Mouse (Mus musculus): ENCODE results near the gene Pcp4. TPM values are rescaled to one million over a fixed set of nuclear protein-coding genes. Genes with fewer than 3 reads are reported as not detected.

The Pcp4 gene
- polyA plus RNA-seq, 1 experiment from 2014 or later = 92.0 TPM

- 79% methylated on average over 8 of the region's 8 CpGs for WGBS
- Histone ChIP-seq H3K4me3 (ENCODE audit: low read depth, low read length) (no peak overlapping the region), H3K4me1 (replicated peaks; ENCODE audit: control insufficient read depth, insufficient read depth, low read length) (no peaks in the 10 kb centered on the region), H3K9me3 (ENCODE audit: control insufficient read depth, low read length) (no peaks in the 10 kb centered on the region), H3K9ac (ENCODE audit: low read depth, low read length) (no peak overlapping the region), H3K4me2 (replicated peaks; ENCODE audit: low read depth, low read length) (no peak overlapping the region), H3K36me3 (ENCODE audit: control insufficient read depth, insufficient read depth, low read length) (no peaks in the 10 kb centered on the region), H3K27ac (ENCODE audit: low read depth, low read length) (no peak overlapping the region), H3K27me3 (ENCODE audit: control insufficient read depth, insufficient read depth, low read length) (no peaks in the 10 kb centered on the region)
- no peak for ATAC-seq (ENCODE audit: low FRiP score)
- DNase-seq (ENCODE audit: low spot score) = no peak
Measured at GRCm38 (mm10) chr16:96533710-96534109, 66.3 kb downstream of the Pcp4 start.

DNA sequence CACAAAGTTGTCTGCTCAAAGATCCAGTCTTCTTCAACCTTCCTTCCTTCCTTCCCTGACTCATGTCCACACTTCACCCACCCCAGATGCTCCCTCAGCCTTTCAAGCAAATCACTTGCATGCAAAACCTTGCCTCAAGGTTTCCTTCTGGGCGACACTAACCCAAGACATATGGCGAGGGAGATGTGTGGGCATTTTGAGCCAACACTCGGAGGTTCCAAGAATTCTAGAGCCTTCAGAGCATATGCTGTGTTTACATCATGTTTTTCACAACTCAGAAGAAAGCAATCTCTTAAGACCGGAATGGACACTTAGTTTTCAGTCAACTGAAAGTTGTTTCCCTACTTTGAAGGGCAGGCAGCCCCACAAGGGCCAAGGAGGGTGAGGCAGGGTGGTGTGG, 67.9 kb downstream of the Pcp4 start:
- WGBS = 87% methylated on average over 4 of the region's 4 CpGs
- no peaks in the 10 kb centered on the region for H3K27me3 ChIP-seq (ENCODE audit: control insufficient read depth, insufficient read depth, low read length)
- no peak overlapping the region for H3K4me2 ChIP-seq (replicated peaks; ENCODE audit: low read depth, low read length)
- H3K4me1 ChIP-seq (replicated peaks; ENCODE audit: control insufficient read depth, insufficient read depth, low read length) = no peaks in the 10 kb centered on the region
- no peaks in the 10 kb centered on the region for H3K9me3 ChIP-seq (ENCODE audit: control insufficient read depth, low read length)
- H3K9ac ChIP-seq (ENCODE audit: low read depth, low read length) = no peak overlapping the region
- ATAC-seq (ENCODE audit: low FRiP score) (no peak), DNase-seq (ENCODE audit: low spot score) (no peak)
- H3K27ac ChIP-seq (ENCODE audit: low read depth, low read length) = no peak overlapping the region
- H3K36me3 ChIP-seq (ENCODE audit: control insufficient read depth, insufficient read depth, low read length) = no peaks in the 10 kb centered on the region
- H3K4me3 ChIP-seq (ENCODE audit: low read depth, low read length) = no peak overlapping the region

- DNase-seq (ENCODE audit: low spot score) (no peak), ATAC-seq (ENCODE audit: low FRiP score) (no peak)
- Histone ChIP-seq H3K4me2 (replicated peaks; ENCODE audit: low read depth, low read length) (no peak overlapping the region), H3K27me3 (ENCODE audit: control insufficient read depth, insufficient read depth, low read length) (no peaks in the 10 kb centered on the region), H3K36me3 (ENCODE audit: control insufficient read depth, insufficient read depth, low read length) (no peaks in the 10 kb centered on the region), H3K27ac (ENCODE audit: low read depth, low read length) (no peak overlapping the region), H3K9ac (ENCODE audit: low read depth, low read length) (no peak overlapping the region), H3K4me1 (replicated peaks; ENCODE audit: control insufficient read depth, insufficient read depth, low read length) (no peaks in the 10 kb centered on the region), H3K4me3 (ENCODE audit: low read depth, low read length) (no peak overlapping the region), H3K9me3 (ENCODE audit: control insufficient read depth, low read length) (no peaks in the 10 kb centered on the region)
Measured at GRCm38 (mm10) chr16:96536426-96536825, 69.0 kb downstream of the Pcp4 start.

DNA sequence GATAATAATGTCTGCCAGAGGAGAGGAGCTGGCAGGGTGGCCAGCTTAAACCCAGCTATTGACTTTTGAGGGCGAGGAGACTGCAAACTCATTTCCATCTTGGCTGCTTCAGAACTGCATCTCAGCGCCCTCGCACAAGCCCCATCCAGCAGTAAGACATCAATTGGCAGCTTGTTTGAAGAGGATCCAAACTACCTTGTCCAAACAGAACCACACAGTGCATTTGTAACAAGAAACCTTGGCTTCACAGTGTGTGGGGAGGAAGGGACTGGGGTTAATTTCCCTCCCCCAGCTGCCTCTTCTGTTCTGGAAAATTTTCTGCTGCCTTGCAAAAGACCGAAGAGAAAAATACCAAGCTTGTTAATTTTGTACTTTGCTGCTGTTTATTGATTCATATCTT, 71.7 kb downstream of the Pcp4 start:
- no peaks in the 10 kb centered on the region for H3K4me1 ChIP-seq (replicated peaks; ENCODE audit: control insufficient read depth, insufficient read depth, low read length)
- no peak overlapping the region for H3K9ac ChIP-seq (ENCODE audit: low read depth, low read length)
- DNase-seq (ENCODE audit: low spot score) = no peak
- H3K36me3 ChIP-seq (ENCODE audit: control insufficient read depth, insufficient read depth, low read length) = no peaks in the 10 kb centered on the region
- ATAC-seq (ENCODE audit: low FRiP score) = no peak
- H3K9me3 ChIP-seq (ENCODE audit: control insufficient read depth, low read length) = no peaks in the 10 kb centered on the region
- no peak overlapping the region for H3K4me3 ChIP-seq (ENCODE audit: low read depth, low read length)
- H3K27me3 ChIP-seq (ENCODE audit: control insufficient read depth, insufficient read depth, low read length) = no peaks in the 10 kb centered on the region
- H3K27ac ChIP-seq (ENCODE audit: low read depth, low read length) = no peak overlapping the region
- no peak overlapping the region for H3K4me2 ChIP-seq (replicated peaks; ENCODE audit: low read depth, low read length)
- 58% methylated on average over 4 of the region's 4 CpGs for WGBS

GRCm38 (mm10) chr16:96541056-96541455, 73.7 kb downstream of the Pcp4 start:
- Histone ChIP-seq H3K36me3 (ENCODE audit: control insufficient read depth, insufficient read depth, low read length) (no peaks in the 10 kb centered on the region), H3K4me2 (replicated peaks; ENCODE audit: low read depth, low read length) (no peak overlapping the region), H3K9ac (ENCODE audit: low read depth, low read length) (no peak overlapping the region), H3K27me3 (ENCODE audit: control insufficient read depth, insufficient read depth, low read length) (no peaks in the 10 kb centered on the region), H3K4me1 (replicated peaks; ENCODE audit: control insufficient read depth, insufficient read depth, low read length) (no peaks in the 10 kb centered on the region), H3K9me3 (ENCODE audit: control insufficient read depth, low read length) (no peaks in the 10 kb centered on the region), H3K27ac (ENCODE audit: low read depth, low read length) (no peak overlapping the region), H3K4me3 (ENCODE audit: low read depth, low read length) (no peak overlapping the region)
- no peak for DNase-seq (ENCODE audit: low spot score)
- 72% methylated on average over 2 of the region's 2 CpGs for WGBS
- ATAC-seq (ENCODE audit: low FRiP score) = no peak

DNA sequence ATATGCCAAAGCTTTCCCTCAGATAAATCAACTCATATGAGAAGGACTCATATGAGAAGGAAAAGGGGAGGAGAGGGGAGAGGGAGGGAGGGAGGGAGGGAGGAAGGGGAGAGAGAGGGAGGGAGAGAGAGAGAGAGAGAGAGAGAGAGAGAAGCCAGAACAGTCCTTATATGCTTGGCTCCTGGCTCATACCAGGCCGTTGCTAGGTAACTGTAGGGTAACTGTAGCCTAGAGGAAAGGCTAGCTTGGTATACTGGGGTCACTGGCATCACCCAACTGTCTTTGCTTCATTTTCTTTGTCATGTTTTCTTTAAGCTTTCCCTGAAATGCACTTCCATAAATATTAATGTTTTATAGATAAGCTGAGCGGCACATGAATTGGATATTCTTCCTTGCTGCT, 85.3 kb downstream of the Pcp4 start:
- H3K9me3 ChIP-seq (ENCODE audit: control insufficient read depth, low read length) = no peaks in the 10 kb centered on the region
- H3K27ac ChIP-seq (ENCODE audit: low read depth, low read length) = no peak overlapping the region
- no peak overlapping the region for H3K4me2 ChIP-seq (replicated peaks; ENCODE audit: low read depth, low read length)
- H3K4me1 ChIP-seq (replicated peaks; ENCODE audit: control insufficient read depth, insufficient read depth, low read length) = no peaks in the 10 kb centered on the region
- no peak overlapping the region for H3K4me3 ChIP-seq (ENCODE audit: low read depth, low read length)
- H3K9ac ChIP-seq (ENCODE audit: low read depth, low read length) = no peak overlapping the region
- H3K27me3 ChIP-seq (ENCODE audit: control insufficient read depth, insufficient read depth, low read length) = no peaks in the 10 kb centered on the region
- no peak for ATAC-seq (ENCODE audit: low FRiP score)
- no peaks in the 10 kb centered on the region for H3K36me3 ChIP-seq (ENCODE audit: control insufficient read depth, insufficient read depth, low read length)
- DNase-seq (ENCODE audit: low spot score) = no peak
- 86% methylated on average over 2 of the region's 2 CpGs for WGBS

GRCm38 (mm10) chr16:96555412-96555811, 88.0 kb downstream of the Pcp4 start:
- Histone ChIP-seq H3K9me3 (ENCODE audit: control insufficient read depth, low read length) (no peaks in the 10 kb centered on the region), H3K36me3 (ENCODE audit: control insufficient read depth, insufficient read depth, low read length) (no peaks in the 10 kb centered on the region), H3K4me2 (replicated peaks; ENCODE audit: low read depth, low read length) (no peak overlapping the region), H3K4me1 (replicated peaks; ENCODE audit: control insufficient read depth, insufficient read depth, low read length) (no peaks in the 10 kb centered on the region), H3K27ac (ENCODE audit: low read depth, low read length) (no peak overlapping the region), H3K9ac (ENCODE audit: low read depth, low read length) (no peak overlapping the region), H3K4me3 (ENCODE audit: low read depth, low read length) (no peak overlapping the region), H3K27me3 (ENCODE audit: control insufficient read depth, insufficient read depth, low read length) (no peaks in the 10 kb centered on the region)
- no peak for DNase-seq (ENCODE audit: low spot score)
- ATAC-seq (ENCODE audit: low FRiP score) = no peak
- 79% methylated on average over 4 of the region's 4 CpGs for WGBS

DNA sequence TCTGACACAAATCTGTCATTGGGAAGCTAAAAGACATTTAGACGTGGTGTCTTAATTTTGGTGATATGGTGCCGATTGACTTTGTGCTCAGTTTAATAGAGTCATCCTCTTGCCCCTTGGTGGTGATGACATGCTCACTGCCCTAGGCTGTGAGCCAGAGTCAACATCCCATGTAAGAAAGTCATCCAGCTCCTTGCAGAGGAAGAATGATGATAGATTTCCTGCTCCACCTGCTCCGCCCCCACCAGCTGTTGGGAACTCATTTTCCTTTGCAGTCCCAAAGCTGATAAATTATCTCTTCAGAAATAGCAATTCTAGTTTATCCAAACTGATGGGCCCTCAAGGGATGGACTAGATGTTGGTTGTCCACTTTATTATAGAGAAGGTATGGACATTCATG, 89.2 kb downstream of the Pcp4 start:
- Histone ChIP-seq H3K27ac (ENCODE audit: low read depth, low read length) (no peak overlapping the region), H3K4me3 (ENCODE audit: low read depth, low read length) (no peak overlapping the region), H3K36me3 (ENCODE audit: control insufficient read depth, insufficient read depth, low read length) (no peaks in the 10 kb centered on the region), H3K4me2 (replicated peaks; ENCODE audit: low read depth, low read length) (no peak overlapping the region), H3K9ac (ENCODE audit: low read depth, low read length) (no peak overlapping the region), H3K27me3 (ENCODE audit: control insufficient read depth, insufficient read depth, low read length) (no peaks in the 10 kb centered on the region), H3K9me3 (ENCODE audit: control insufficient read depth, low read length) (no peaks in the 10 kb centered on the region), H3K4me1 (replicated peaks; ENCODE audit: control insufficient read depth, insufficient read depth, low read length) (no peaks in the 10 kb centered on the region)
- WGBS = 78% methylated on average over 3 of the region's 3 CpGs
- ATAC-seq (ENCODE audit: low FRiP score) (no peak), DNase-seq (ENCODE audit: low spot score) (no peak)

DNA sequence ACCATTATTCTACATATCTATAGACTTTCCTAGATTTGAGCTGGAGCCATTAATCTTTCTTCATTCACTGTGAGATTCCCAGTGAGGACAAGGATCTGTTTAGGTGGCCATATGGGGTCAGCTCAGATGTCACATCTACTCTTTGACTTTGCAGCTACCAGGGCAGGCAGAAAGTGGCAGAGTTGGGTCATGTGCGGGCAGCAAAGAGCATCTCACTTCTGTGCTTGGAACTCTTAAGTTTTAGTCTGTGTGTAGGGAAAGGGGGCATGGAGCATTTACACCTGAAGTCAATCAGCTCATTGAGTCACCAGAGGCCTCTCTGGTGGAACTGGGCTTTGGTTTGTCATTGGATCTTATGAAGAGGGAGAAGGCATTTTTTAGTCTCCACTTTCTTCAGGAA, 90.9 kb downstream of the Pcp4 start:
- no peaks in the 10 kb centered on the region for H3K9me3 ChIP-seq (ENCODE audit: control insufficient read depth, low read length)
- H3K9ac ChIP-seq (ENCODE audit: low read depth, low read length) = no peak overlapping the region
- H3K27me3 ChIP-seq (ENCODE audit: control insufficient read depth, insufficient read depth, low read length) = no peaks in the 10 kb centered on the region
- H3K27ac ChIP-seq (ENCODE audit: low read depth, low read length) = no peak overlapping the region
- WGBS = 85% methylated on average over 1 of the region's 1 CpGs
- no peak for ATAC-seq (ENCODE audit: low FRiP score)
- H3K4me3 ChIP-seq (ENCODE audit: low read depth, low read length) = no peak overlapping the region
- no peak overlapping the region for H3K4me2 ChIP-seq (replicated peaks; ENCODE audit: low read depth, low read length)
- H3K36me3 ChIP-seq (ENCODE audit: control insufficient read depth, insufficient read depth, low read length) = no peaks in the 10 kb centered on the region
- H3K4me1 ChIP-seq (replicated peaks; ENCODE audit: control insufficient read depth, insufficient read depth, low read length) = peaks cover 3% of the 10 kb centered on the region; the same call in 1 of the 2 replicates
- DNase-seq (ENCODE audit: low spot score) = no peak

Data from hindbrain, embryonic 11.5 days (tissue).